Mouse (Mus musculus) kidney, adult 11 months (tissue): ENCODE results near the gene Mphosph9.
"Not testable (repeated sequence)": the region's sequence is repeated elsewhere in the genome, so short reads cannot be mapped to it uniquely, and the experiment has no call there.

Experiments
- DNase-seq: peaks from one replicate; pipeline ENCODE4 v3.0.0; 2022

Gene Mphosph9

GRCm38 (mm10) chr5:124341753-124342339 is 14.1 kb upstream of the Mphosph9 start:
- not testable (repeated sequence) for DNase-seq

GRCm38 (mm10) chr5:124338791-124339190 is 11.0 kb upstream of the Mphosph9 start:
- DNase-seq: no peak

GRCm38 (mm10) chr5:124337909-124338308 is 10.1 kb upstream of the Mphosph9 start:
- DNase-seq: no peak

GRCm38 (mm10) chr5:124337103-124337502 is 9.3 kb upstream of the Mphosph9 start:
- DNase-seq: no peak

- peak; percentile 63 for DNase-seq
Observed at GRCm38 (mm10) chr5:124334392-124334791, 6.6 kb upstream of the Mphosph9 start.

- DNase-seq: no peak
Observed at GRCm38 (mm10) chr5:124330086-124330485, 2.3 kb upstream of the Mphosph9 start.

GRCm38 (mm10) chr5:124326829-124327228 is 943 bp downstream of the Mphosph9 start:
- DNase-seq: no peak

GRCm38 (mm10) chr5:124317648-124318047 is 10.1 kb downstream of the Mphosph9 start:
- DNase-seq: no peak

- DNase-seq: no peak
Observed at GRCm38 (mm10) chr5:124315941-124316340, 11.8 kb downstream of the Mphosph9 start.

GRCm38 (mm10) chr5:124315498-124315897 is 12.3 kb downstream of the Mphosph9 start:
- DNase-seq: no peak

- no peak for DNase-seq
Observed at GRCm38 (mm10) chr5:124310091-124310490, 17.7 kb downstream of the Mphosph9 start.

GRCm38 (mm10) chr5:124309155-124309554 is 18.6 kb downstream of the Mphosph9 start:
- no peak for DNase-seq

GRCm38 (mm10) chr5:124302853-124303252 is 24.9 kb downstream of the Mphosph9 start:
- not testable (repeated sequence) for DNase-seq

- no peak for DNase-seq
Observed at GRCm38 (mm10) chr5:124300132-124300531, 27.6 kb downstream of the Mphosph9 start.

- DNase-seq: not testable (repeated sequence)
Observed at GRCm38 (mm10) chr5:124299307-124299706, 28.5 kb downstream of the Mphosph9 start.

GRCm38 (mm10) chr5:124296475-124296874 is 31.3 kb downstream of the Mphosph9 start:
- DNase-seq: no peak

GRCm38 (mm10) chr5:124293967-124294366 is 33.8 kb downstream of the Mphosph9 start:
- no peak for DNase-seq

GRCm38 (mm10) chr5:124290216-124290615 is 37.6 kb downstream of the Mphosph9 start:
- no peak for DNase-seq

- no peak for DNase-seq
Observed at GRCm38 (mm10) chr5:124287616-124288247, 40.0 kb downstream of the Mphosph9 start.

GRCm38 (mm10) chr5:124284330-124284729 is 43.4 kb downstream of the Mphosph9 start:
- DNase-seq: no peak

- DNase-seq: no peak
Observed at GRCm38 (mm10) chr5:124282854-124283253, 44.9 kb downstream of the Mphosph9 start.

- no peak for DNase-seq
Observed at GRCm38 (mm10) chr5:124270226-124270625, 57.5 kb downstream of the Mphosph9 start.

- no peak for DNase-seq
Observed at GRCm38 (mm10) chr5:124269661-124270060, 58.1 kb downstream of the Mphosph9 start.

GRCm38 (mm10) chr5:124267652-124268051 is 60.1 kb downstream of the Mphosph9 start:
- DNase-seq: no peak

- DNase-seq: no peak
Observed at GRCm38 (mm10) chr5:124266821-124267220, 61.0 kb downstream of the Mphosph9 start.
